Mouse (Mus musculus): ENCODE measurements around the gene Tmsb10. TPM values are rescaled to one million over a fixed set of nuclear protein-coding genes. Genes with fewer than 3 reads are reported as not detected.

Gene Tmsb10
- total RNA-seq, 2 experiments from 2014 or later, result 112 to 120 TPM

DNA sequence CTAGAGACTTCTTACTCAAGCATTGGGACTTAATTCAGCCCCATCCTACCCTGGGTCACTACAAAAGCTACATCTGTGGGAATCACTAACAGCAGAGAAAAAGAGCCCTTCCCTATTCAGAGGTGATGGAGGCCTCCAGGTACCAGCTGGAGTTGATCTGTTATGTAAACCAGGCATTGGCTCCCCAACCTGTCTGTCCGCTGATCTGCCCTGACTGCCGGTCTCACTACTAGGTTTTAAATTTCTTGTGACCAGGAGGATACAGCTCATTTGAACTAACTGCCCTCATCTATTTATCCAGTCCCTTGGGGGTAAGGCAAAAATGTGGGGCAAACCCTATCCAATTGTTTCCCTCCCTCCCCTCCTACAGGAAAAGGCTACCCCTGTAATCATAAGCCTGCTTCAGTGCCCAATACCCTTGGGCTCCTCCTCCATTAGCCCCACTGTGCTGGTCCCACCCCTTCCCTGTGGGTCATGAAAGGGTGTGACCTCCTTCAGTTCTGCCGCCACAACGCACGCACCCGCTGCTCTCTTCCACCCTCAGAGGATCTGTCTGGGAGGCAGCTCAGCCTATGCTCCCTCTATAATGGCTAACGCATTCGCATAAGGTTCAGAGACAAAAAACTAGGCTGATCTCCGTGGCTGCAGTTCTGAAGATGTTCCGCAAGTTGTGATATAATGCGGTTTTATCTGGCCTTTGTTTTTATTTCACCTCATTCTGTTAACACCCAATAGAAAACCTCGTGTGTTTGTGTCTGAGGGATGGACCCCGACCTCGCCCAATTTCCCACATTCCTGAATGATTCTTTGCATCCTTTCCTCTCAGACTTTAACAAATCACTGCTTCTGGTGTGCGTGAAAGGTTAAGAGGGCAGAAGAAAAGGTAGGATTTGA, 2.1 kb downstream of the Tmsb10 start:
- DNase-seq, result peak; percentile 40 to 51
- intact Hi-C loops (cut with DNase I), result loop anchor here (5.0 kb wide), 1 partner anchor 116 kb away; no protein-coding TSS in a partner anchor

DNA sequence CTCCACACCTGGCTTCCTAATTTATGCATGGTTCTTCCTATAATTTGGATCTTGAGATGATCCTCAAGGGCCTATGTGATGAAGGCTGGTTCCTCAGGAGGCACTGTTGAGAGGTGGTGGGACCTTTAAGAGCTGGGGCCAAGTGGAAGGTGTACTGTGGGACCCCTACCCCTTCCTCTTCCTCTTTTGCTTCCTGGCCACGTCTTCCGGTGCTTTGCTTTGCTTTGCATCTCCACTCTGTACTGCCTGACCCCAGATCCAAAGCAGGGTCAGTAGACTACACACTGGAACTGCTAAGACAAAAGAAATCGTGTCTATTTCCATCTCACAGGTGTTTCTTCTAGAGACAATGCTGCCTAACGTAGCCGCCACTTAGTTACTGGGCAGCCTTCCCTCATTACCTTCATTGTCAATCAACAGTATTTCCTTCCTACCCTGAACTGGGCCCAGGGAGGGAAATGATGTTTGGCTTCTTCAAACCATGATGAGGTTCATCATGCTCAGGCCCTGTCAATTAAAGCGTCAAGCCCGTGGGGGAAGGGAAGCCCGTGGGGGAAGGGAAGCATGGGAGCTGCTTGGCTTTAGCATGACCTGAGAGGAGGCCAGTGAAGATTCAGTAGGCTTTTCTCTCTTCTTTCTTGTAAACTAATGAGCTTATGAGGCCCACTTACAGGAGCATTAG, 2.9 kb downstream of the Tmsb10 start:
- no peak for DNase-seq
- intact Hi-C loops (cut with DNase I), result loop anchor here (5.0 kb wide), 1 partner anchor 117 kb away; no protein-coding TSS in a partner anchor

DNA sequence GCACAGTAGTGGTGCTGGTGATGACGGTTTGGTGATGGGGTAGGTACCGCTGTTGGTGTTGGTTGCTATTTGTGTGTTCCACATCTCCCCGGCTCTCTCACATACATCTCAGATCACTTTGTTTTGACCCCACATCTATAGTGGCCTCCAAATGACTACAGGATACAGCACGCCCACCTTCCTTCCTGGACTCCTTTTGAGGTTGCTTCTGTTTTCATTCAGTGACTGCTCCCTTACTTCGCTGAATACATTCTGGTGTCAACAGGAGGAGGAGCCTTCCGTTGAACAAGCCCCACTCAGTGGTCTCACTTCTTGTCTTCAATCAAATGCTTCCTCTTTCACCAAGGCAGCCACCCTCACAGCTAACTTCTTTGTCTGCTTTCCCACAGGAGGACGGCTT, 3.8 kb downstream of the Tmsb10 start:
- intact Hi-C loops (cut with DNase I), result loop anchor here (5.0 kb wide), 1 partner anchor 118 kb away; no protein-coding TSS in a partner anchor
- no peak for DNase-seq

DNA sequence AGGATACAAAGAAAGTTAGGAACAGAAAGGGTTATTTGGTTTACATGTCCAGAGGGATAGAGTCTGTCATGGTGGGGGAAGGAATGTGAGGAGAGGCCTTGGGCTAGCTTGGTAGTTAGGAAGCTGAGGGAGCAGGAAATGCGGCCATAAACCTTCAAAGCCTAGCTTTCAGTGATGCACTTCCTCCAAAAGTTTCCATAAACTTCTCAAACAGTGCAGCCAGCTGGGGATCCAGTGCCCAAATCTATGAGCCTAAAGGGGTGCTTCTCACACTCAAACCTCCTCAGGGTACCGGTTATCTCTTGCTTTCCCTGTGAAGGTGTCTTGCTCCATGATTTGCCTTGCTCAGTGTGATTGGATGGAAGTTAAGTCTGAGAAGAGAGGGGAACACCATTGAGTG, 5.6 kb downstream of the Tmsb10 start:
- DNase-seq, result no peak
- intact Hi-C loops (cut with DNase I), result no loop called here

DNA sequence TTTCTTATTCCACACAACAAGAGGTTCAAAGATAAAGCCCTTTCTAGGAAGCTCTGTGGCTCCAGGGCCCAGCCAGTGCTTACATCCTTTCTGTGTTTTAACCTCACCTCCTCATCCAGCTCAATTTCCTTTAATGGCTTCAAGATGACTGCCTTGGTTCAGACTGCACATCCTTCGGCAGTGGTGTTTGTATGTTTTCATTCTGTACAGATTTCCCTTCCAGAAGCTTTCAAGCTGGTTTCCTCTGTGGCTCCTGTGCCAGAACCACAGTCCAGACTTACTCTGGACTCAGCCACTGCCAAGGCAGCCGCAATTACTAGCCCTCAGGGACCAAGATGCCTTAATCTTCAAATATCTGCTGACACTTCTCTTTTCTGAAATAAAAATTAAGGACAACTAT, 6.3 kb downstream of the Tmsb10 start:
- intact Hi-C loops (cut with DNase I), result no loop called here
- no peak for DNase-seq

DNA sequence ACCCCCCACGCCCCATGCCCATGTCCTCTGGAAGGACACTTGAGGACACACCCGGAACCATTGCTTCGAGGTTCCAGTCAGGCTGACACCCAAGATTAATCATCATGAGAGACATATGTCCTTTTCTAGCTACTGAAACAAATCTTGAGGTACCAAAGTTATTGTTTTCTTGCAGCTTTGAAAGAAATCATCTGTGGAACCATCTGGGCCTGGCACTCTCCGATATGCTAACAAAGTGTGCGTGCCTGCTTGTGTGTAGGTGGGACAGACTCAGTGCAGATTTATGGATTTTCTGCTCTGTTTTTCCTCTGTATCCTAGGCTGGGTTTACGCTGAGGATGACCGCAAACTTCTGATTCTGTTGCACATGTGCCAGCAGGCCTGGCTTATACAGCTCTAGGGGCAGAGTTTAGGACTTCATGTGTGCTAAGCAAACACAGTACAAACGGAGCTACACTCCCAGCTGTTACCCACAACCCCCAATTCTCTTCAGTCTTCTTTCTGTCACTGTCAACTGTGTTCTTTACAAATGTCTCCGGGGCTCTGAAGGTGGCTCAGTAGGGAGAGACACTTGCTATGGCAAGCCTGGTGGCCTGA, 9.3 kb downstream of the Tmsb10 start:
- intact Hi-C loops (cut with DNase I), result no loop called here
- no peak for DNase-seq

DNA sequence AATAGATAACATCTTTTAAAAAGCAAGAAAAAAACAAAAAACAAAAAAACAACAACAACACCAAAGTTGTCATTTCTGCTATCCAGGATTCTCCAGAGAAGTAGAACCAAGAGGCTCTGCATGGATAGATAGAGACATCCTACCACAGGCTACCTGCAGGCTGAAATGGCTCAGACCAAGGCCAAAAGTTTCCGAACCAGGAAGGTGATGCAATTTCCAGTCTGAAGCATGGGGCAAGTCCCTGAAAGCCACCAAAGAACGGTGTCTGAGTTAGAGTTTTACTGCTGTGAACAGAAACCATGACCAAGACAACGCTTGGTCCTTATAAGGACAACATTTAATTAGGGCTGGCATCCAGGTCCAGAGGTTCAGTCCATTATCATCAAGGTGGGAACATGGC, 10.2 kb downstream of the Tmsb10 start:
- no peak for DNase-seq
- intact Hi-C loops (cut with DNase I), result no loop called here

DNA sequence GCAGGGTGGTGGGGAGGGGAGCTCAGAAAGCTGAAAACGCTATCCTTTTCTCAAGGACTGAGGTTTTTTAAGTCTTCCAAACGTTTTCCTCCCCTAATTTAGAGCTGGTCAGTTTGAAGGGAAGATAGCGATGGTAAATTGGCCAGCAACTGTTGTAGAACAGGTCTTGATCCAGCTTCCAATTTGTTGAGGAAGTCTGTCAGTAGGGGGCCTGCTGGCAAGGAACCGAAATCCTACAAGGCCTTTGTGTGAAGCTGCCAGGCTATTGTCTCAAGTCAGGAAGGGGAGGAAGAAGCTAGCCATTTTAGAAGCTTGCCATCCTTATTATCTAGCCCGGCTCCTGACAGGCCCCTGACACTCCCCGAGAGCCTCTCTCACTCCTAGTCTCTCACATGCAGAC, 10.6 kb downstream of the Tmsb10 start:
- DNase-seq, result no peak
- intact Hi-C loops (cut with DNase I), result no loop called here

DNA sequence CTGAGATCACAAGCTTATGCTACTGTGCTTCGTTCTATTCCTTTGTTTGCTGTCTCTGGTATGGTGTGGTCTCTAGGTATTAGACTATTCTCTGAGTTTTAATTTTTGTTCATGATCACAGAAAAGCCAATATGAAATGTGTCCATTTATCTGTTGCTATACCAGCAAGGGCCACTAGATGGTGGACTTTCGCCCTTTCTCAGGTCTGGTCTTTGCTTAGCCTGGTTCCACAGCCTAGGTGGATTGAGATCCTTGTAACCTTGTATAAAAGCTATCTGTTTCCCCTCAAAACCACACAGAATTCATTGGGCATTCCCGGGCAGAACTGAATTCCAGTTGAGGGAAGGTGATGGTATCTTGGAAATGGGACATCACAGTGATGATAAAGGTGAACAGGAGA, 18.1 kb downstream of the Tmsb10 start:
- DNase-seq, result peak; percentile 75 to 79

DNA sequence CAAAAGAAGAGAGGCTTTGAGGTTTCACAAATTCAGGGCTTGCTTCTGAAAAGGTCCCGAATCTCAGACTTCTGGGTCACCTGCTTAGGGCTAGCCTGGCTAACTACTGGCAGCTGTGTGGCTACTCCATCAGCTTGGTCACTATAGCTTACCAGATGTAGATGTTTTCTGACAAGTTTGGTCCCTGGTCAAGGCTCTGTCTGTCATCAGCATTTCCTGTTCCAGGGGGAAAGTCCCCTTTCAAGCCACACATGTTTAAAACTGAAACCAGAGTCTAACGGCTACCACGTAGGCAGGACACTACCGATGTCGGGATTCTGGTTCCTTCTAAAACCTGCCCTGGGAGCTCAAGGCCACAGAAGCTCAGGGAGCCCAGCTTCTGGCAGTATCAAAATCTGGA, 20.7 kb downstream of the Tmsb10 start:
- no peak for DNase-seq
- intact Hi-C loops (cut with DNase I), result no loop called here

More for the DNA sequence above, 18.1 kb downstream of the Tmsb10 start:
- intact Hi-C loops (cut with DNase I), result loop anchor here (1.0 kb wide), 5 partner anchors 18 to 288 kb away; partner anchors contain the start of gene Tmsb10

DNA sequence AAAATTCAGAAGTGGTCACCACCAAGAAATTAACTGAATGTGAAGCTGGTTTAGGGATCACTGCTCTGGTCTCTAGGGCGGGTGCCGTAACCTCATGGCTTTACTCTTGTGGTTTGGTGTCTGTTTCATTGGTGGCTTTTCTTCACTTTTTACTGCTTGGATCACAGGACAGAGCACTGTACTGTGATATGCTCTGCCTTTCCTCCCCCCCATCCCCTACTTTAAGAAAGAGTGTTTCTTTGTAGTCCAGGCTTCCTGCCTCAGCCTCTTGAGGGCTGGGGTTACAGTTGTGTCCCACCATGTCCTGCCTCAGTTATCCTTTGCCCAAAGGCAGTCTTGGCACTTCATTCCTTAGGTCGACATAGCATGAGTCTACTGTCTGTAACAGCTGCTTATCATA, 21.1 kb downstream of the Tmsb10 start:
- DNase-seq, result no peak
- intact Hi-C loops (cut with DNase I), result no loop called here

DNA sequence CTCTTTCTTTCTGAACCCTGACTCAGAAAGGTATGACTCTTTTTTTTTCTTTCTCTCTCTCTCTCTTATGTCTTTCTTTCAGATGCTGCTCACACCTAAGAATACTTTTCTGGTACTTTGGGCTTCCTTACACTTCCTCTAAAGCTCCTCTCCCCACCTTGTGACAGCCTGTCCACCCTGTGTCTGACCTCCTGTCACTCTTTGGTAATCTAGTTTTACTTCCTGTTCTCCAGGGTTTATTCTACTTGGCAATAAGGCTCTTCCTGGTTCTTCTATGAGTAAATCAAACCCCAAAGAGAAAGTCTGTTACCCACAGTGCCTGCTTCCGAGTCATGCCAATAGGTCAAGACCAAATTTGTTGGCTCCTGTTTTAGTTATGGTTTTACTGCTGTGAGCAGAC, 25.6 kb downstream of the Tmsb10 start:
- intact Hi-C loops (cut with DNase I), result no loop called here
- no peak for DNase-seq

DNA sequence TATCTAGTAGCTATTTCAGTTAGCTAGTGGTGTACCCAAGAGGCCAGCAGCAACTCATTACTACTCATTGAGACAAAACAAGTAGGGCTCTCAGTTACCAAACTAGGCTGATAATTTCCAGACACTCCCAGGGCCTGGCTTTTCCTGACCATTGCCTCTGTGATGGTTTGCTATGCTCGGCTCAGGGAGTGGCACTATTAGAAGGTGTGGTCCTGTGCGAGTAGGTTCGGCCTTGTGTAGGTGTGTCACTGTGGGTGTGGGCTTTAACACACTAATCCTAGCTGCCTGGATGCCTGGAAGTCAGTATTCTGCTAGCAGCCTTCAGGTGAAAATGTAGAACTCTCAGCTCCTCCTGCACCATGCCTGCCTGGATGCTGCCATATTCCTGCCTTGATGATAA, 27.0 kb downstream of the Tmsb10 start:
- intact Hi-C loops (cut with DNase I), result no loop called here
- DNase-seq, result no peak

DNA sequence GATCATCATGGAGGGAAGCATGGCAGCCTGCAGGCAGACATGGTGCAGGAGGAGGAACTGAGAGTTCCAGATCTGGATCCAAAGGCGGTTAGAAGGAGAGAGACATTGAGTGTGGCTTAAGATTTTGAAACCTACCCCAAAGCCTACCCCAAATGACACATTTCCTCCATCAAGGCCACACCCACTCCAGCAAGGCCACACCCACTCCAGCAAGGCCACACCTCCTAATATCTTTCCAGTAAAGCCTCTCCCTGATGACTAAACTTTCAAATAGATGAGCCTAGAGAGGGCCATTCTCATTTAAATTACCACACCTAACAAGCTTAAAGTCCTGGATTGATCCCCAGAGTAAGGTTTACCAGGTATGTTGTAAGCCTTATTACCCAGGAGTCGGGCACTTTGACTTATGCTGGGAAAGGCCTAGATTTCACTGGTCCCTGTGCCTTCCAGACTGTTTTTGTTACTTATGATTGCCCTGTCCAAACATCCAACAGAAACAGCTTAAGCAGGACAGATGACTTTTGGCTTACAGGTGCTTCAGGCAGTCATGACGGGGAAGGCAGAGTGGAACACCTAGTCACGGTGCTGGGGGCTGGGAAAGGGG, 28.7 kb downstream of the Tmsb10 start:
- DNase-seq, result no peak
- intact Hi-C loops (cut with DNase I), result no loop called here

DNA sequence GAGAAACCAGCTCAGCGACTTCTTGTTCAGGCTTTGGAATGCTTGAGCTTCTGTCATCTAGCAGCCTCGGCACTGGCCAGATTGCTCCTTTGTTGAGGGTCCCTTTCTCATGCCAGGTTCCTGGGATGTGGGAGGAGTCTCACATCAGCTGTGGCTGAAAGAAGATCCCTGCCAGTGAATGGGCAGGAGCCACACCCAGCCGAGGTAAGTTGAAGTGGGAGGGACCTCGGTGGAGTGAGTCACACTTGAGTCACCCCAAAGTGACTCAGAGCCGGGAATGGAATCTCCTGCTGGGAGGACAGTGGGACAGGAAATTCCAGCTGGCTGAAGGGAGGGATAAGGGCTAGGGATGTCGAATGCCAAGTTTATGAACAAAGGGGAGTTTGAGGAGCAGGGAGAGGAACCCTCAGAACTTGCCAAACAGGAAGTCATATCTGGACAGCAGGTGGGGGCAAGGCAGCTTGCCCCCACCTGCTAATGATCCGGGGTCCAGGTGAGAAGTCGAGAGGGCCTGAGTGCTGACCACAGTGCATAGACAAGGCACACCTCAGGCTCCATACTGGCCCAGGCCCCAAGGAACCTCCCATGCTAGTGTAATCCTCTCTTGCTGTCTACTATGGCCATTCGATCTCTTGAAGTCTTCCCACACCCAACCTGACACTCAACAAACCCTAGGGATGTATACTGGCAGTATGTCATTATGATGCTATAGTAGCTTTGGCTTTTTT, 31.6 kb downstream of the Tmsb10 start:
- peak; percentile 39 to 52 for DNase-seq
- intact Hi-C loops (cut with DNase I), result no loop called here

DNA sequence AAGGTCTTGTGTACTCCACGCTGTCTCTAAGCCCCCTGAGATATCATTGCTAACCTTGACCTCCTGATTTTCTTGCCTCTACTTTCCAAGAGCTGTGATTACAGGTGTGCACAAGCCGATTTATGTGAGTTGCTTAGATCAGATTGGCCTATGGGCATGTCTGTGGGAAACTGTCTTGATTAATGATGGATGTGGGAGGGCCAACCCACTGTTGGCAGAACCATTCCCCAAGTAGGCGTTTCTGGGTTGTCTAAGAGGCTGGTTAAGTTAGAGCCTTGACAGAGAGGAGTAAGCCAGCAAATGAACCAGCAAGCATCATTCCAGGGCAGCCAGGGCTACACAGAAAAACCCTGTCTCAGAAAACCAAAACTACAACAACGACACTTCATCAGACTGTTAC, 32.5 kb downstream of the Tmsb10 start:
- DNase-seq, result no peak
- intact Hi-C loops (cut with DNase I), result no loop called here

DNA sequence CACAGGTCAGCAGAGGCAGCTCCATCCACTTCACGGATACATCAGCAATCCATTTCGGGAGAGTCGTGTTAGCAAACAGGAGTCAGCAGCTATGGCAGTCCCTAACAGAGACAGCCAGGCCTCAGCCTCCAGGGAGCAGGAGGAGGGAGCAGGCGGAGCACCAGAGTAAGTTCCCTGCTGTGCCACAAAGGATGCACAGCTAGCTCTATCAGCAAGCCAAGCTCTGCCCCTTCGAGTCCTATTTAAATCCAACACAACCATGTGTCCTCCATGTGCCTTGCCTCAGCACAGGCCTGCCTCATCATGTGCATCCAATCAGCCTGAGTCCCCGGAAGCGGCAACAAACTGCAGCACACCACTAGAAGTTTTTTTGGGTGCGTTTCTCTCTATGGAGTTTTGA, 35.2 kb downstream of the Tmsb10 start:
- intact Hi-C loops (cut with DNase I), result no loop called here
- no peak for DNase-seq

DNA sequence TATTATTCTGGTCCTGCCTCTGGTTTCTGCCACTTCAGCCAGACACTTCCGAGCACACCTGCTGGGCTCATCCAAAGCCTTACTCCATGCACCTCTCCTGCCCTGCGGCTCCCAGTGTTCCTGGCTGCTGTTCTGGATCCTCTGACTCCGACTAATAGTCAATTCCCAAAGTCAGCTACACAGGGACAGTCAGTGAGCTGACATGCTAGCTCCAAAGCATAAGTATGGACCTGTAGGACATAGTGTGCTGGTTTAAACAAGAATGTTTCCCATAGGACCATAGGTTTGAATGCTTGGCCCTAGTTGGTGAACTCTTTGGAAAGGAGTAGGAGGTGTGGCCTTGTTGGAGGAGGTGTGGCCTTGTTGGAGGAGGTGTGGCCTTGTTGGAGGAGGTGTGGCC, 37.5 kb downstream of the Tmsb10 start:
- DNase-seq, result no peak
- intact Hi-C loops (cut with DNase I), result no loop called here

DNA sequence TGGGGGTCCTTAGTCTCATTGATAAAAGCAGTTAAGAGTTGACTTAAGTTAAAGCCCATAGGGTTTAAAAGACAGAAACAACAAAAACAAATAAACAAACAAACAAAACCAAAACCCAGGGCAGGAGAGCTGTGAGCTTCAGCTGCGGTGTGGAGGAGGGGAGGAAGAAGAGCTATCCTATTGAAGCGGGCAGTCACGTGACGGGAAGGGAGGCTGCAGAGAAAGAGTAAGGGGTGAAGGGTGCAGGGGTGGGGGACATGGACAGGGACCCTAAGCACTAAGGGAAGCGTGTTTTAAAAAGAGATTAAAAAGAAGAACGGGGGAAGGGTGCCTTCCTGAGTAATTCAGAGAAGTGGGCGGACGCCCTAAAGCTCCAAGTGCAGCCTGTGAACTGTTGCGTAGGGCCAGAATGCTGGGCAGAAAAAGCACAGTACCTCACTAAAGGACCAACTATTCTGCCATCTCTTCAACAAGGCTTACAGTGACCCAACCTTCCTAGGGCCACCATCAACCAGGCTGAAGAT, 40.0 kb downstream of the Tmsb10 start:
- no peak for DNase-seq
- intact Hi-C loops (cut with DNase I), result no loop called here

DNA sequence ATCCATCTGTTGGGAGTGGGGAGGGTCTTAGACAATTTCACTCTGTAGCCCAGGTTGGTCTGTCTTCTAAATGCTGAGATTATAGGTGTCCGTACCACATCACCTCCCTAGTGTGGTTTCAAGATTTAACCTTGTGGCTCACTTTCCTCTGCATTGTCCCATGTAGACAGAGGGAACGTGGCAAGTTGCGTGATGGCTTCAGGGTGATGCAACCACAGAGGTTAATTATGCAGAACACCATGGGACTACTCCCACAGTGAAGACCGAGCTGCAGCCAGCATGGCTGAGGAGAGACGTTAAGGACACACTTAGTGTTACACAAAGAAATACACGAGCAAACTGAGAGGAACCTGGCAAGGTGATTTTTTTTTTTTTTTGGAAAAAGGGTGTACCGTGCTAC, 42.2 kb downstream of the Tmsb10 start:
- no peak for DNase-seq
- intact Hi-C loops (cut with DNase I), result no loop called here
